Mouse (Mus musculus) right cerebral cortex, postnatal 10 days (tissue): ENCODE measurements at regions not wholly inside any gene's neighbourhood (a gene's known extent, or its start where the extent isn't known, plus 50 kb on each side); places are given as distances from the start of the nearest gene placed in this dataset.

ENCODE experiments used
- DNase-seq, 2 experiments: peaks; one replicate each; pipeline ENCODE4 v3.0.0; 2021; ENCODE audit warnings: low spot score in 2 of 2

DNA sequence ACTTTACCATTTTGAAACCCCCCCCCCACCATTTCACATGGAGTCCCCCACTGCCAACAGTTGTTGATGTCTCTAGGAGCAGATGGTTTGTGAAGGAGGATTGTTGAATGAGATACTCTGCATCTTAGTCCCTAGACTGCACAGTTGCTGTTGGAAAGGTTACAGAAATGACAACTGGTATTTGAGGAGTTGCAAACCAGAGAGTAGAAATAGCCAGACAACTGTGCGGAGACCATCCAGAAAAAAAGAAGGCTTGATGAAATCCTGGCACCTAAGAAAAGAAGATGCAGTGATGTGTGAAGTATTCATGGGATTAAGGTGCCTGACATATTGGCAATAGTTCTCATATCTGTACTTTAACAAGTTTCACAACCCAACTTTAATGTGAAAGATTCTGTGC is 1069.2 kb upstream of the Slc39a10 start:
- peak; percentile 23 to 60 for DNase-seq

DNA sequence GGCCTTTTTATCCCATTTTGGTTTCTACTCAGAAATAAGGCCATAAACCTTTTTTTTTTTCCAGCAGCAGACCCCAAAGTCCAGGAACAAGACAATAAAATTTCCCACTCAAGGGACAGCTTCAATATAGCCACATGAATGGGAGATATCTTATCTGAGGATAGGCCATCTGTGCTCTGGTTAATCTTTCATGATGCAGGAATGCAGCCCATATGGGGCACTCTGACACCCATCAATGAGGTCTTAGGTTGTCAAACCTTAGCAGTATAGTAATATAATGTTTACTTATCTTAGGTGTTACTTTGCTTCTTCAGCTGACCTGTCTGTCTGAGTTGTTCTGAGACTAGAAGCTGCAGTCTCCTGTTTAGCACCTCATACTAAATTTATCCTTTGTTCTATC is 1048.0 kb upstream of the Slc39a10 start:
- no peak for DNase-seq

GRCm38 (mm10) chr1:47914126-47914525 is 1021.5 kb upstream of the Slc39a10 start:
- DNase-seq = no peak
